In the genomic region with DNA sequence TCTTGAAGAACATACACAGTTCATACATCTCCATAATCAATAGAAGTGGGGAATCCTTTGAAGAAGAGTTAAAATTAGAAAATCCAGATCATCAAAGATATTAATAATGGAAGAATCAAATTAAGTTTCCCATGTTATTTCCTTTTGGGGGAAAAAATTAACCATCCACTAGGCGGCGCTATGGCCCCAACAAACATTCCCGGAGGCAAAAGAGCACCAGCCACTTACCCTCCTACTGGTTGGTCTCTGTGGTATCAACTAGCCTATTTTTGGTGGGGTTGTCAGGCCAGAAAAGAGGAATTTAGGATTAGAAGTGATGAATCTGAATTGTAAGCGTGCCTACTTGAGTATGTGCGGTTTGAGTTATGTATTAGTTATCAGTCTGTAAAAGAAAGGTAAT, we compare ENCODE assay signal across 8 mouse cellular contexts. TPM values are rescaled to one million over a fixed set of nuclear protein-coding genes. Genes with fewer than 3 reads are reported as not detected.
A peak's percentile ranks its signal among the peaks of the same experiment; 100 is the strongest.
DNase-seq lines count a peak whose midpoint lies in the region; ATAC-seq lines count a peak whose summit lies in the region.
"Had no signal": no experiment of that assay in that cellular context is flagged by ENCODE, and none has a peak within 500 bp of the region (broad histone marks: within the 10 kb centered on the region; RNA-seq: fewer than 3 reads in every experiment).

No protein-coding gene starts in this region.

- peak; percentile 61 for DNase-seq in kidney, adult 9 months
- DNase-seq in CD4-positive, CD25-positive, alpha-beta regulatory T cell, adult 2 months (ENCODE audit: low read depth, low spot score): peak; percentile 81
- peak; percentile 45 for DNase-seq in MN1 (ENCODE audit: low spot score)
- DNase-seq in embryo, embryonic 10 days (ENCODE audit: low spot score): peak; percentile 51
- peak; percentile 67 to 71 for DNase-seq in kidney, postnatal 4 days

- H3K4me2 ChIP-seq in kidney, embryonic 16.5 days (replicated peaks; ENCODE audit: low read depth, low read length): no peak overlapping the region

- WGBS in kidney, embryonic 16.5 days: 41% methylated on average over 5 of the region's 5 CpGs

- peaks cover 27% of the 10 kb centered on the region; the same call in 1 of the 2 replicates for H3K36me3 ChIP-seq in kidney, embryonic 16.5 days (ENCODE audit: insufficient read depth, low read length)

- H3K9ac ChIP-seq in kidney, embryonic 16.5 days (replicated peaks; ENCODE audit: low read length): no peak overlapping the region

- no peak for ATAC-seq in kidney, embryonic 16.5 days (ENCODE audit: low FRiP score, low TSS enrichment)
- peak; percentile 65; the same call in 1 of the 2 replicates for ATAC-seq in neutrophil, adult 5-6 weeks (ENCODE audit: extremely low read depth, insufficient number of reproducible peaks, low FRiP score, poor library complexity, severe bottlenecking)

- H3K4me1 ChIP-seq in kidney, embryonic 16.5 days (ENCODE audit: insufficient read depth, low read length): no peaks in the 10 kb centered on the region

- no peak overlapping the region for H3K4me3 ChIP-seq in kidney, embryonic 16.5 days (ENCODE audit: low read length)

- no peak overlapping the region for H3K27ac ChIP-seq in kidney, embryonic 16.5 days (ENCODE audit: low read length)
- H3K27ac ChIP-seq: macrophage had no signal

- H3K9me3 ChIP-seq in kidney, embryonic 16.5 days (ENCODE audit: low read length): no peaks in the 10 kb centered on the region

- no peaks in the 10 kb centered on the region for H3K27me3 ChIP-seq in kidney, embryonic 16.5 days (ENCODE audit: insufficient read depth, low read length)

RNA-seq across cellular contexts. Expression of gene Eif3j1, which starts 41.6 kb away (rescaled TPM):
- polyA plus RNA-seq in kidney, embryonic 16.5 days (2015; fragmentation: Nextera tagmentation; extraction: Ambion mirVana): 9.6 and 10.9 TPM in 2 replicates
- total RNA-seq in neutrophil, adult 5-6 weeks (2017): 22.3 and 23.2 TPM in 2 replicates

RNA-seq across cellular contexts. Expression of gene Spg11, which starts 48.3 kb away (rescaled TPM):
- polyA plus RNA-seq in kidney, embryonic 16.5 days (2015; fragmentation: Nextera tagmentation; extraction: Ambion mirVana): 8.8 and 9.3 TPM in 2 replicates
- 26.4 and 30.3 TPM in 2 replicates for total RNA-seq in neutrophil, adult 5-6 weeks (2017)
